Mouse (Mus musculus): ENCODE measurements around the gene Celf3. TPM values are rescaled to one million over a fixed set of nuclear protein-coding genes. Genes with fewer than 3 reads are reported as not detected.

Celf3 gene
- total and polyA plus RNA-seq, 3 experiments = 0.23 to 0.31 TPM; not detected in 1

DNA sequence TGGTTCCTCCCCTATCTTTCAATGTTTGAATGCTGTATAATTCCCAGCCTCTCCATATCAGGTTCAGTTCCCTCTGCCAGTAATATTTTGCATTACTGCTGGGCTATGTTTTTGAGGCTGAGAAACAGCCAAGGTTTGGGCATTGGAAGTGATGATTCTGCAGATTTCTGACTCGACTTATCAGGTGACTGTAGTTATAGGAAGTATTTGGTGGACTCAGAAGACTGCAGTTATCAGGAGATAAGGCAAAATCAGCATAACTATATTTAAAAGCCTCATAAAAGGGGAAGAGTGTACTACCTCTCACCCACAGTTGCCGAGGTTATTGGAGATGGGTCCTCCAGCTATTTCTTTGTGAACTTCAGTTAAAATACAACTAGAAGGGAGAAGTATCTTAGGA lies 47.1 kb upstream of the Celf3 start:
- Histone ChIP-seq H3K4me1 (ENCODE audit: control insufficient read depth in 1 of 2, insufficient read depth in 2 of 2, low read length in 2 of 2) (peaks cover 9 to 10% of the 10 kb centered on the region in 2 experiments), H3K36me3 (ENCODE audit: control insufficient read depth in 1 of 2, insufficient read depth in 2 of 2, low read length in 2 of 2) (peaks cover 0 to 17% of the 10 kb centered on the region in 2 experiments; a peak in 2 of 4 replicates), H3K9me3 (replicated peaks; ENCODE audit: insufficient read depth, low read length) (no peaks in the 10 kb centered on the region), H3K27ac (ENCODE audit: control insufficient read depth, low read depth, low read length) (no peak overlapping the region), H3K9ac (ENCODE audit: control insufficient read depth, low read depth, low read length, poor library complexity, severe bottlenecking) (no peak overlapping the region), H3K27me3 (ENCODE audit: control insufficient read depth in 1 of 2, insufficient read depth in 2 of 2, low read length in 2 of 2) (peaks cover 4 to 6% of the 10 kb centered on the region in 2 experiments), H3K4me3 (ENCODE audit: control insufficient read depth in 1 of 2, insufficient read depth in 1 of 2, low read depth in 2 of 2, low read length in 2 of 2) (no peak overlapping the region), H3K79me2 (ENCODE audit: control insufficient read depth, insufficient read depth, low read length, poor library complexity) (no peaks in the 10 kb centered on the region)
- peak; percentile 75 for DNase-seq (ENCODE audit: low read depth, low spot score)
- TF ChIP-seq POLR2AphosphoS2 (IDR thresholded peaks at IDR 0.05; ENCODE audit: low read length) (no peak), NRF1 (IDR thresholded peaks at IDR 0.05; ENCODE audit: insufficient read depth, low read depth, low read length, poor library complexity, severe bottlenecking) (no peak), TCF12 (IDR thresholded peaks at IDR 0.05; ENCODE audit: low read depth, low read length) (peak; percentile 67), BHLHE40 (IDR thresholded peaks at IDR 0.05; ENCODE audit: borderline replicate concordance, low read depth, low read length) (peak; percentile 77; the same call in 1 of the 2 replicates), GABPA (IDR thresholded peaks at IDR 0.05; ENCODE audit: low read depth, low read length) (no peak), ZNF384 (IDR thresholded peaks at IDR 0.05; ENCODE audit: low read depth, low read length) (no peak), CHD1 (IDR thresholded peaks at IDR 0.05; ENCODE audit: low read depth, low read length) (no peak), ZC3H11A (IDR thresholded peaks at IDR 0.05; ENCODE audit: low read depth, low read length) (no peak), RAD21 (IDR thresholded peaks at IDR 0.05; ENCODE audit: low read depth, low read length) (no peak), MYC (IDR thresholded peaks at IDR 0.05; ENCODE audit: low read depth, low read length) (peak; percentile 29; the same call in 1 of the 2 replicates), MEF2A (IDR thresholded peaks at IDR 0.05; ENCODE audit: extremely low read depth, insufficient replicate concordance, low read depth, low read length, poor library complexity, severe bottlenecking) (peak; percentile 83; the same call in 1 of the 2 replicates), E2F4 (IDR thresholded peaks at IDR 0.05; ENCODE audit: borderline replicate concordance, low read depth, low read length) (no peak), USF1 (IDR thresholded peaks at IDR 0.05; ENCODE audit: low read depth, low read length) (peak; percentile 77), ZKSCAN1 (IDR thresholded peaks at IDR 0.05; ENCODE audit: low read depth, low read length) (no peak), POLR2A (IDR thresholded peaks at IDR 0.05; ENCODE audit: control insufficient read depth in 1 of 2, insufficient read depth in 1 of 2, low read depth in 1 of 2, low read length in 2 of 2, poor library complexity in 1 of 2) (no peak), UBTF (IDR thresholded peaks at IDR 0.05; ENCODE audit: borderline replicate concordance, insufficient read depth, low read depth, low read length) (no peak), CTCF (IDR thresholded peaks at IDR 0.05 in 2 of 3, conservative IDR thresholded peaks at IDR 0.05 in 1 of 3; ENCODE audit: control insufficient read depth in 1 of 3, insufficient read depth in 1 of 3, low read depth in 2 of 3, low read length in 3 of 3, poor library complexity in 1 of 3, severe bottlenecking in 1 of 3) (no peak), HCFC1 (IDR thresholded peaks at IDR 0.05; ENCODE audit: low read depth, low read length) (0 out of 2 replicates have a peak, but pooled peaks have one; percentile 34), MXI1 (IDR thresholded peaks at IDR 0.05; ENCODE audit: low read depth, low read length) (no peak; the same call in 1 of the 2 replicates), ELF1 (IDR thresholded peaks at IDR 0.05; ENCODE audit: low read depth, low read length) (0 out of 2 replicates have a peak, but pooled peaks have one; percentile 22), NELFE (IDR thresholded peaks at IDR 0.05; ENCODE audit: low read depth, low read length) (no peak), USF2 (IDR thresholded peaks at IDR 0.05; ENCODE audit: borderline replicate concordance in 1 of 2, insufficient read depth in 1 of 2, low read depth in 1 of 2, low read length in 2 of 2) (no peak), EP300 (IDR thresholded peaks at IDR 0.05; ENCODE audit: low read depth in 1 of 2, low read length in 2 of 2) (peak; percentile 80 to 90), ETS1 (IDR thresholded peaks at IDR 0.05; ENCODE audit: low read depth, low read length) (peak; percentile 95), MAZ (IDR thresholded peaks at IDR 0.05; ENCODE audit: low read depth, low read length) (no peak), MYB (IDR thresholded peaks at IDR 0.05; ENCODE audit: low read depth, low read length) (no peak), GATA1 (IDR thresholded peaks at IDR 0.05; ENCODE audit: low read depth, low read length) (peak; percentile 94), SIN3A (IDR thresholded peaks at IDR 0.05; ENCODE audit: low read length) (peak; percentile 73), POLR2AphosphoS5 (IDR thresholded peaks at IDR 0.05; ENCODE audit: borderline replicate concordance, low read depth, low read length) (no peak), CHD2 (IDR thresholded peaks at IDR 0.05; ENCODE audit: low read length) (no peak), ZMIZ1 (IDR thresholded peaks at IDR 0.05; ENCODE audit: low read depth, low read length) (no peak), RCOR1 (IDR thresholded peaks at IDR 0.05; ENCODE audit: low read depth, low read length) (peak; percentile 97), SMC3 (IDR thresholded peaks at IDR 0.05; ENCODE audit: low read depth, low read length) (no peak; the same call in 1 of the 2 replicates), KAT2A (conservative IDR thresholded peaks at IDR 0.05; ENCODE audit: low read depth, low read length) (no peak), JUND (IDR thresholded peaks at IDR 0.05; ENCODE audit: low read depth, low read length) (no peak), TBP (IDR thresholded peaks at IDR 0.05; ENCODE audit: low read depth, low read length) (no peak), MAX (IDR thresholded peaks at IDR 0.05; ENCODE audit: low read length) (no peak), MAFK (IDR thresholded peaks at IDR 0.05; ENCODE audit: borderline replicate concordance, low read depth, low read length) (peak; percentile 96)

Measured in MEL (cell line).